Mouse (Mus musculus) left cerebral cortex, postnatal 36 days (tissue): ENCODE data around the gene Gmpr. TPM values are rescaled to one million over a fixed set of nuclear protein-coding genes. Genes with fewer than 3 reads are reported as not detected.

Experiments used
- DNase-seq, 2 experiments: peaks; one replicate each; pipeline ENCODE4 v3.0.0; 2021 to 2022; ENCODE audit warnings: low spot score in 2 of 2, mixed read lengths in 1 of 2
- intact Hi-C: fragments of 180-260 bp; cut with DNase I; formaldehyde crosslinking; loops from one replicate; pipeline ENCODE4 v1.15.1; 2025
- total RNA-seq, 2 experiments: library from RNA; stranded (reverse); gene quantifications; 2 replicates each; pipeline ENCODE4 v1.2.3; 2021

Gmpr gene
- total RNA-seq, 2 experiments from 2014 or later, result 46.6 to 55.4 TPM

- intact Hi-C loops, result loop anchor here (5.0 kb wide), 1 partner anchor 53 kb away; no protein-coding TSS in a partner anchor
Observed at GRCm38 (mm10) chr13:45579751-45580150, 72.5 kb downstream of the Gmpr start.

GRCm38 (mm10) chr13:45582294-45582693 is 75.0 kb downstream of the Gmpr start:
- no peak for DNase-seq
- intact Hi-C loops, result no loop called here

More at GRCm38 (mm10) chr13:45579751-45580150, 72.5 kb downstream of the Gmpr start:
- DNase-seq, result no peak

- no peak for DNase-seq
Observed at GRCm38 (mm10) chr13:45583061-45583460, 75.8 kb downstream of the Gmpr start.

GRCm38 (mm10) chr13:45590898-45591297 is 83.7 kb downstream of the Gmpr start:
- DNase-seq, result no peak
- intact Hi-C loops, result no loop called here

More at GRCm38 (mm10) chr13:45583061-45583460, 75.8 kb downstream of the Gmpr start:
- intact Hi-C loops, result no loop called here

- DNase-seq, result no peak
- intact Hi-C loops, result no loop called here
Observed at GRCm38 (mm10) chr13:45593914-45594313, 86.7 kb downstream of the Gmpr start.

GRCm38 (mm10) chr13:45595416-45595815 is 88.2 kb downstream of the Gmpr start:
- no peak for DNase-seq
- intact Hi-C loops, result no loop called here

- intact Hi-C loops, result no loop called here
- no peak for DNase-seq
Observed at GRCm38 (mm10) chr13:45599831-45600230, 92.6 kb downstream of the Gmpr start.

GRCm38 (mm10) chr13:45600443-45600842 is 93.2 kb downstream of the Gmpr start:
- DNase-seq, result no peak
- intact Hi-C loops, result no loop called here

Other genes with a start within 250 kb of the Gmpr start
- 10 to 100 TPM; 16.2 to 17.3 TPM for gene Mylip, start 117.7 kb upstream of the Gmpr start, total RNA-seq